Mouse (Mus musculus): ENCODE data around the gene Dedd. TPM values are rescaled to one million over a fixed set of nuclear protein-coding genes. Genes with fewer than 3 reads are reported as not detected.

Dedd gene
- polyA plus RNA-seq, 1 experiment from 2014 or later = 48.4 TPM

GRCm38 (mm10) chr1:171379935-171380599 lies 51.1 kb downstream of the Dedd start:
- Histone ChIP-seq H3K4me1 (replicated peaks) (peaks cover 25% of the 10 kb centered on the region), H3K27me3 (ENCODE audit: insufficient read depth, poor library complexity, severe bottlenecking) (peaks cover 41% of the 10 kb centered on the region), H3K36me3 (no peaks in the 10 kb centered on the region), H3K9me3 (no peaks in the 10 kb centered on the region), H3K27ac (peak overlapping the region; percentile 42; the same call in 1 of the 2 replicates), H3K4me3 (peak overlapping the region; percentile 40)
- peak; percentile 83 for DNase-seq (ENCODE audit: low spot score)
- 6% methylated on average over 31 of the region's 31 CpGs for WGBS

DNA sequence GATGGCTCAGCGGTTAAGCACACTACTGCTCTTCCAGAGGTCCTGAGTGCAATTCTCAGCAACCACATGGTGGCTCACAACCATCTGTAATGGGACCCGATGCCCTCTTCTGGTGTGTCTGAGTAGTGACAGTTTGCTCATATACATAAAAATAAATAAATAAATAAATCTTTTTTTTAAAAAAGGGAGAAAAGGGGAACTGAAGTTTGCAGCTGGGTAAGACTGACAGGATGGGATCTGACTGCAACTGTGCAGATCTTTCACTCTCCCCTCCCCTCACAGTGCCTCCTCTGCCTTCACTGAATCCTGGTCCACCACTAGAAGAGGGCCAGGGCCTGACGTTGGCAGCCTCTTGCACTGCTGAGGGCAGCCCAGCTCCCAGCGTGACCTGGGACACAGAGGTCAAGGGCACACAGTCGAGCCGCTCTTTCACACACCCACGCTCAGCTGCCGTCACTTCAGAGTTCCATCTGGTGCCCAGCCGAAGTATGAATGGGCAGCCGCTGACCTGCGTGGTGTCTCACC lies 53.2 kb downstream of the Dedd start:
- Histone ChIP-seq H3K36me3 (no peaks in the 10 kb centered on the region), H3K27me3 (ENCODE audit: insufficient read depth, poor library complexity, severe bottlenecking) (peaks cover 46% of the 10 kb centered on the region), H3K27ac (no peak overlapping the region), H3K9me3 (no peaks in the 10 kb centered on the region), H3K4me1 (replicated peaks) (peaks cover 32% of the 10 kb centered on the region), H3K4me3 (no peak overlapping the region)
- WGBS = 80% methylated on average over 11 of the region's 11 CpGs
- no peak for DNase-seq (ENCODE audit: low spot score)

DNA sequence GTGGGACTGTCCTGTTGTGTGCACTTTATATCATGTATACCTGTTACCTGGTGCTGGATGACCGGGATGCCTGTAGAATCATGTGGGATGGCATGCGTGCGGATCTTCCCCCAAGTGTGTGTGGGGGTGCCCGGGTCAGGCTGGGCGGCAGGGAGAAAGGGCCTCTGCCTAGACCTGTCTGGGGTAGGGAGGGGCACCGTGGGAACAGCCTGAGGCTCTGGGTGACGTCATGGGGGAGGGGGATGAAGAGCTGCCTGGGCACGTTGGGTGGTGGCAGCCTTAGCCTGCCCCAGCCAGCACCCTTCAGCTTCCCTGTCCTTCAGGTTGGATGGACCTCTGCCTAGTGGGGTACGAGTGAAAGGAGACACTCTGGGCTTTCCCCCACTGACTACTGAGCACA lies 55.4 kb downstream of the Dedd start:
- H3K36me3 ChIP-seq = no peaks in the 10 kb centered on the region
- H3K4me3 ChIP-seq = no peak overlapping the region
- H3K4me1 ChIP-seq (replicated peaks) = peaks cover 36% of the 10 kb centered on the region
- no peak for DNase-seq (ENCODE audit: low spot score)
- no peak overlapping the region for H3K27ac ChIP-seq
- H3K27me3 ChIP-seq (ENCODE audit: insufficient read depth, poor library complexity, severe bottlenecking) = peaks cover 36% of the 10 kb centered on the region
- WGBS = 68% methylated on average over 9 of the region's 9 CpGs
- no peaks in the 10 kb centered on the region for H3K9me3 ChIP-seq

GRCm38 (mm10) chr1:171385171-171385570 lies 56.2 kb downstream of the Dedd start:
- no peak for DNase-seq (ENCODE audit: low spot score)
- H3K27ac ChIP-seq = no peak overlapping the region
- no peak overlapping the region for H3K4me3 ChIP-seq
- no peaks in the 10 kb centered on the region for H3K36me3 ChIP-seq
- peaks cover 28% of the 10 kb centered on the region for H3K4me1 ChIP-seq (replicated peaks)
- H3K27me3 ChIP-seq (ENCODE audit: insufficient read depth, poor library complexity, severe bottlenecking) = peaks cover 28% of the 10 kb centered on the region
- H3K9me3 ChIP-seq = no peaks in the 10 kb centered on the region
- WGBS = 70% methylated on average over 9 of the region's 9 CpGs

DNA sequence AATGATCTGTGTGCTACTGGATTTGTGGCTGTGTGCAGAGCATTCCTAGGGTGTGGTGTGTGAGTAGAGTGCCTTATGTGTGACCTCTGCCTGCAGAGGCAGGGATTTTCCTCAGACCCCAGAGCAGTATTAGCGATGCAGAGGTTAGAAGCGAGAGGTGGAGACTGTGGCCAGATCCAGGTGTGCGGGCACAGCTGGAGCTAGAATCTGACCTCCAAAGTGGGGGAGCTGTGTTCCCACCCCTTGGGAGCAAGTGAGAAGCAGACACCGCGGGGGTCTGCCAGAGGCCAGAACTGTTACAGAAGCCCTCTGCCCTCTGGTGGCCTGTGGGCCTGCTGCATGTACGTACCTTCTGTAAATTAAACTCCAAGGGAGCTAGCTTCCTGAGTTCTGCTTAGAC lies 58.2 kb downstream of the Dedd start:
- peak overlapping the region; percentile 23; the same call in 1 of the 2 replicates for H3K4me3 ChIP-seq
- H3K4me1 ChIP-seq (replicated peaks) = peaks cover 23% of the 10 kb centered on the region
- H3K27me3 ChIP-seq (ENCODE audit: insufficient read depth, poor library complexity, severe bottlenecking) = peaks cover 13% of the 10 kb centered on the region
- H3K27ac ChIP-seq = no peak overlapping the region; the same call in 1 of the 2 replicates
- no peaks in the 10 kb centered on the region for H3K9me3 ChIP-seq
- 26% methylated on average over 6 of the region's 6 CpGs for WGBS
- H3K36me3 ChIP-seq = no peaks in the 10 kb centered on the region
- DNase-seq (ENCODE audit: low spot score) = peak; percentile 45

GRCm38 (mm10) chr1:171388376-171389102 lies 59.6 kb downstream of the Dedd start, which contains the start of gene Arhgap30:
Gene Arhgap30 (plus strand): TSS chr1:171388954.
- H3K27ac ChIP-seq = no peak within 1 kb of the TSS
- peaks cover 10% of the 10 kb centered on the region for H3K27me3 ChIP-seq (ENCODE audit: insufficient read depth, poor library complexity, severe bottlenecking)
- no peaks in the 10 kb centered on the region for H3K9me3 ChIP-seq
- 81% methylated on average over 15 of the region's 15 CpGs for WGBS
- H3K36me3 ChIP-seq = no peaks in the 10 kb centered on the region
- DNase-seq (ENCODE audit: low spot score) = no peak
- H3K4me3 ChIP-seq = no peak within 1 kb of the TSS
- H3K4me1 ChIP-seq (replicated peaks) = peaks cover 23% of the 10 kb centered on the region

DNA sequence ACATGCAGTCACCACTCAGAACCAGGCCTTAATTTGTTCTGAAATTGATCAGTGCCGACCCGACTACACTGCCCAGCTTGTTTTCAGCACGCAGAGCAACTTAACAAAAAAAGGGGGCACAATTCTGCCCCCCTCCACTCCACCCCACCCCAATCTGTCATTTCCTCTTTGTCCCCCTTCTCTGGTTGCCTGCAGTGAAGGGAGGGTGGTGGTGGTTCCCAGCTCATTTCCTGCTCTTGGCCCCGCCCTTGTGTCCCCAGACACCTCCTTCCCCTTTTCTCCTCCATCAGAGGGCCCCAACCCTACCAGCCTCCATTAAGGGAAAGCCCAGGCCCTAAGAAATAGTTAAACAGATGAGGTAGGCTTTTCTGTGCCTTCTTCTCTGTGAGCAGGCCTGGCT lies 61.2 kb downstream of the Dedd start:
- DNase-seq (ENCODE audit: low spot score) = no peak
- no peaks in the 10 kb centered on the region for H3K9me3 ChIP-seq
- peaks cover 20% of the 10 kb centered on the region for H3K4me1 ChIP-seq (replicated peaks)
- H3K4me3 ChIP-seq = no peak overlapping the region
- WGBS = 89% methylated on average over 4 of the region's 4 CpGs
- H3K27ac ChIP-seq = no peak overlapping the region
- no peaks in the 10 kb centered on the region for H3K36me3 ChIP-seq
- peaks cover 8% of the 10 kb centered on the region for H3K27me3 ChIP-seq (ENCODE audit: insufficient read depth, poor library complexity, severe bottlenecking)

Other genes with a start within 250 kb of the Dedd start
- gene Cfap126, start 215.2 kb upstream of the Dedd start, polyA plus RNA-seq (2016; fragmentation: Nextera tagmentation; extraction: Ambion mirVana) = 5.4 and 13.0 TPM in 2 replicates
- 295 and 301 TPM in 2 replicates for gene Sdhc, start 178.5 kb upstream of the Dedd start, polyA plus RNA-seq (2016; fragmentation: Nextera tagmentation; extraction: Ambion mirVana)
- gene Mpz, start 178.4 kb upstream of the Dedd start, polyA plus RNA-seq (2016; fragmentation: Nextera tagmentation; extraction: Ambion mirVana) = 1.3 and 1.6 TPM in 2 replicates
- gene Pcp4l1, start 132.9 kb upstream of the Dedd start, polyA plus RNA-seq (2016; fragmentation: Nextera tagmentation; extraction: Ambion mirVana) = 19.9 and 32.8 TPM in 2 replicates
- 0.21 and 0.27 TPM in 2 replicates for gene Nr1i3, start 115.2 kb upstream of the Dedd start, polyA plus RNA-seq (2016; fragmentation: Nextera tagmentation; extraction: Ambion mirVana)
- gene Tomm40l, start 106.6 kb upstream of the Dedd start, polyA plus RNA-seq (2016; fragmentation: Nextera tagmentation; extraction: Ambion mirVana) = 33.1 and 36.2 TPM in 2 replicates
- gene Apoa2, start 104.1 kb upstream of the Dedd start, polyA plus RNA-seq (2016; fragmentation: Nextera tagmentation; extraction: Ambion mirVana) = 3.4 and 4.7 TPM in 2 replicates
- 16.3 and 22.8 TPM in 2 replicates for gene Fcer1g, start 94.8 kb upstream of the Dedd start, polyA plus RNA-seq (2016; fragmentation: Nextera tagmentation; extraction: Ambion mirVana)
- 10.4 and 13.0 TPM in 2 replicates for gene Adamts4, start 78.7 kb upstream of the Dedd start, polyA plus RNA-seq (2016; fragmentation: Nextera tagmentation; extraction: Ambion mirVana)
- gene Ndufs2, start 77.8 kb upstream of the Dedd start, polyA plus RNA-seq (2016; fragmentation: Nextera tagmentation; extraction: Ambion mirVana) = 250 and 275 TPM in 2 replicates
- 70.3 and 80.9 TPM in 2 replicates for gene B4galt3, start 58.8 kb upstream of the Dedd start, polyA plus RNA-seq (2016; fragmentation: Nextera tagmentation; extraction: Ambion mirVana)
- gene Ppox, start 48.0 kb upstream of the Dedd start, polyA plus RNA-seq (2016; fragmentation: Nextera tagmentation; extraction: Ambion mirVana) = 54.1 and 56.2 TPM in 2 replicates
- 95.6 and 111 TPM in 2 replicates for gene Usp21, start 41.2 kb upstream of the Dedd start, polyA plus RNA-seq (2016; fragmentation: Nextera tagmentation; extraction: Ambion mirVana)
- gene Ufc1, start 34.1 kb upstream of the Dedd start, polyA plus RNA-seq (2016; fragmentation: Nextera tagmentation; extraction: Ambion mirVana) = 105 and 111 TPM in 2 replicates
- 39.6 and 46.0 TPM in 2 replicates for gene Nit1, start 16.5 kb downstream of the Dedd start, polyA plus RNA-seq (2016; fragmentation: Nextera tagmentation; extraction: Ambion mirVana)
- gene Pfdn2, start 16.5 kb downstream of the Dedd start, polyA plus RNA-seq (2016; fragmentation: Nextera tagmentation; extraction: Ambion mirVana) = 130 and 147 TPM in 2 replicates
- gene Klhdc9, start 31.7 kb downstream of the Dedd start, polyA plus RNA-seq (2016; fragmentation: Nextera tagmentation; extraction: Ambion mirVana) = 2.1 and 2.5 TPM in 2 replicates
- gene Nectin4, start 41.0 kb downstream of the Dedd start, polyA plus RNA-seq (2016; fragmentation: Nextera tagmentation; extraction: Ambion mirVana) = 1.5 and 1.7 TPM in 2 replicates
- 0.82 and 0.98 TPM in 2 replicates for gene Arhgap30, start 59.8 kb downstream of the Dedd start, polyA plus RNA-seq (2016; fragmentation: Nextera tagmentation; extraction: Ambion mirVana)
- 143 and 159 TPM in 2 replicates for gene Usf1, start 82.2 kb downstream of the Dedd start, polyA plus RNA-seq (2016; fragmentation: Nextera tagmentation; extraction: Ambion mirVana)
- 9.7 and 10.1 TPM in 2 replicates for gene Tstd1, start 89.7 kb downstream of the Dedd start, polyA plus RNA-seq (2016; fragmentation: Nextera tagmentation; extraction: Ambion mirVana)
- gene F11r, start 108.4 kb downstream of the Dedd start, polyA plus RNA-seq (2016; fragmentation: Nextera tagmentation; extraction: Ambion mirVana) = 22.2 and 28.7 TPM in 2 replicates
- 11.2 and 13.3 TPM in 2 replicates for gene Alyref2, start 174.3 kb downstream of the Dedd start, polyA plus RNA-seq (2016; fragmentation: Nextera tagmentation; extraction: Ambion mirVana)
- not detected in 2 replicates for gene Itln1, start 206.1 kb downstream of the Dedd start, polyA plus RNA-seq (2016; fragmentation: Nextera tagmentation; extraction: Ambion mirVana)
- 0.09 TPM in 1 of 2 replicates, not detected in the other for gene Cd244a, start 230.0 kb downstream of the Dedd start, polyA plus RNA-seq (2016; fragmentation: Nextera tagmentation; extraction: Ambion mirVana)

Data from hindbrain, embryonic 10.5 days (tissue).